Mouse (Mus musculus): ENCODE results near the gene Abhd17a.

DNA sequence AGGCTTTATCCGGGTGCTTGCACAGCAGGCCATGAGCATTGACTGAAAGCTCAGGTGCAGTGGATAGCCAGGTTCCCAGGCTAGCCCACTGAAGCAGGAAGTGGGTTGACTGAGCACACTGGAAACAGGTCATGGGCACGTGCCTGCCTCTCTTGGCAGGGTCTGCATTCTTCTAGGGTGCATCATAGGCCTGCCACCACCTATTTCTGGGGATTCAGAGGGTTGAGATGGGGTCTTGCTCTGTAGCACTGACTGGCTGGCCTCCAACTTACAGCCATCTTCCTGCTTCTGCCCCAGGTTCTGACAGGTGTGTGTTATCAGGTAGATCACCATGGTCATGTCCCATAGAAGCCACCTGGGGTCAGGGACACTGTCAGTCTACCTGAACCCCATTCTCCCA, 14.8 kb upstream of the Abhd17a start:
- no peak for TF ChIP-seq CTCF (conservative IDR thresholded peaks at IDR 0.05; ENCODE audit: insufficient read depth, insufficient read length, low read depth, low read length)
- TF ChIP-seq POLR2A (IDR thresholded peaks at IDR 0.05; ENCODE audit: low read depth, low read length), result no peak

Measured in kidney, adult 2 months (tissue).